Mouse (Mus musculus): ENCODE results near the gene Mau2.
"Not testable (repeated sequence)": the region's sequence is repeated elsewhere in the genome, so short reads cannot be mapped to it uniquely, and the experiment has no call there.

Gene Mau2

DNA sequence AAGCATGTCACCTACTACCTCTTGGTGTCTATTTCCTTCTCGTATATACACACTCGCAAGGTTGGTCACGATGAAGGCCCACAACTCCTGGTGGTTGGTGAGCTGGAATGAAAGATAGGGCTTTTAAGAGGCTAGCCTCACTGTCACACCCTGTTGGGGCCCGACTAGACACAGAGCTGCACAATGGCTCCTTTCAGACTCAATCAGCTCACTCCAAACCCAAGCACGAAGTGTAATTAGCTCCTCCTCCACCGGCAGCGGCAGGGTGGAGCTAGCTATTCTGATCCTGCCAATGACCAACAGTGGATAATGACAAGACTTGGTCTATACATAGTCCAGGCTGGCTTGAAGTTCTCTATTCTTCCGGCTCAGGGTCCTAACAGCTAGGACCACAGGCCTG is 18.9 kb downstream of the Mau2 start:
- DNase-seq (ENCODE audit: low spot score), result no peak

DNA sequence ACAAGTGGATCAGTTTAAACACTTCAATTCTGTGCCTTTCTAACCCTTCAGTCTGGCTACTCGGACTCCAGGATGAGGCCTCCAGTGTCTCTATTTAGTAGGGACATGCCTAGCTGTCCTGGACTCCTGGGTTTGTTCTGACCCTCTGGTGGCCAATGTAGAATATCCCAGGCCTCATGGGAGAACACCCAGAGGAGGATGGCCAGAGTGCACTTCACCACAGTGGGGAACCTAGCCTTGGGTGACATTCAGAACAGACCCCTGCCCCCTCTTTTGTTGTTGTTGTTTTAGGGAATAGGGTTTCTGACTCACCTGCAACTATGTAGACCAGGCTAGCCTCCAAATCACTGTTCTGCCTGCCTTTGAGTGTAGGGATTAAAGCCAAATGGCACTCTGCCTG is 27.5 kb downstream of the Mau2 start:
- DNase-seq (ENCODE audit: low spot score), result no peak

DNA sequence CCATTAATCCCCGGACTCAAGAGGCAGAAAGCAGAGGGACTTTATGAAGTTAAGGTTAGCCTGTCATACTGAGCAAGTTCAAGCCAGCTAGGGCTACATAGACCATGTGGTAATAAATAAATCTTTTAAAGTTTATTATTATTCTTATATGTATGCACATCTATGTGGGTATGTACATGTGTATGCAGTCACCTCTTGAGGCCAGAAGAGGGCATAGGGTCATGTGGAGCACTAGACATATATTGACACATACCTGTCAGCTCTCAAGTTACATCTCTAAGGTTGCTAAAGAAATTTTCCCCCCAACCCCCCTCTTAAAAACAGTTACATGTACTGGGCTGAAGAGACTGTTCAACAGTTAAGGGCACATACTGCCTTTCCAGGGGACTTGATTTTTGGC is 29.8 kb downstream of the Mau2 start:
- DNase-seq (ENCODE audit: low spot score), result no peak

DNA sequence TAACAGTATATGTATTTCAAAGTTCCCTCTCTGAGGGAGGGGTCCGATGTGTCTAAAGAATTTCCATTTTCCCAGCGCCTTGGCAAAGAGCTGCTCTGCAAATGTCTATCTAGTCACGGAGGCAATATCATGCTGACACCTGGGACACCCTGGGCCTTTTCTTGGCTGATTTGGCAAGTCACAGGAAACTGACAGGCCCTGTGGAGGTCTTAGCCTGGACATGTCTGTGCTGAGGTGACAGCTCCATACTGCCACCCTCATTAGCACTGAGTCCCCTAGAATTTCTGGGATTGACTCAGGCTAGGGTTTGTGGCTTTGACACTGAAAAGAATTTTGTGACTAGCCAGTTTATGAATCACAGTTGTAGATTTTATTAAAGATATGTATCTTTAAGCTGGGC is 30.2 kb downstream of the Mau2 start:
- DNase-seq (ENCODE audit: low spot score), result no peak

DNA sequence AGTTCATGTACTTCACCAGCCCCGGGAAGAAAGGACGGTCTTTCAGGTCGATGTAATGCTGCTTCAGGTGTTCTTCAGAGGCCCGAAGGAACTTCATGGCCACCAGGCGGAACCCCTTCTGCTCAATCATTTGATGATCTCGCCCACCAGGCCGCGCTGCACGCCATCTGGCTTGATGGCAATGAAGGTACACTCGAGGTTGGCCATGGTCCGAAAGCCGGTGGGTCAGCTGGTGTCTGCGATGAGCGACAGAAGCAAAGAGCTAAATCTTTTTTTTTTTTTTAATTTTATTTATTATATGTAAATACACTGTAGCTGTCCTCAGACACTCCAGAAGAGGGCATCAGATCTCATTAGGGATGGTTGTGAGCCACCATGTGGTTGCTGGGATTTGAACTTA is 31.7 kb downstream of the Mau2 start:
- DNase-seq (ENCODE audit: low spot score), result not testable (repeated sequence)

DNA sequence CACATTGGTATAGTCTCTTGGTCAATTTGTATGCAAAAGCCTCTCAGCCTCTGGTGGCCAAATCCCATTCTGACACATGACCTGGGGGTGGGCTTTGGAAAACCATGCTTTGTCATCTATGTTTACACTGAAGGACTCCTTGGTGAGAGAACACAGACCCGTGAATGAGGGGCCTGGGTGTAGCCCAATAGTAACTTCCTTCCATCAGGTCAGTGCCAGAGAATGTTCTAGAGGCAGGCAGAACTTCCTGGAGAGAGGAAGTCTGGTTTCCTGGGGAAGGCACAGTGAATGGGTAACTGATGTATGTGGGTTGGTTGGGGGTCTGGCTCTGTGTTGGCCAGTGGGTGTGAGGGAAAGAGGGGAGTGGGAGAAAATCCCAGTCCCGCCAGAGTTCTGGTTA is 37.4 kb downstream of the Mau2 start:
- no peak for DNase-seq (ENCODE audit: low spot score)

DNA sequence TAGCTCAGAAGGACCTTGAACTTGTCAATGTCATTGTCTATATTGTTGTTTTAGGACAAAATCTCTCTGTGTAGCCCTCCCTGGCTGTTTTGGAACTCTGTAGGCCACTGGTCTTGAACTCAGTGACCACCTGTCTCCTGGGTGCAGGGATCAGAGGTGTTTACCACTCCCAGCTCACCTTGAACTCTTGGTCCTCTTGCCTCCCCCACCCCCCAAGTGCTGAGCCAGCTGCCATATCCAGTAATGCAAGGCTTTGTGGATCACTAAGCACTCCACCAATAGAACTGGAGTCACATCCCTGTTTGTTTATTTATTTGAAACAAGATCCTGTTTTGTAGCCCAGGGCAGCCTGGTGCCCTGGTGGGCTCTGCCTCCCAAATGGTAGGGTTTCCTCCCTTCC is 38.2 kb downstream of the Mau2 start:
- no peak for DNase-seq (ENCODE audit: low spot score)

DNA sequence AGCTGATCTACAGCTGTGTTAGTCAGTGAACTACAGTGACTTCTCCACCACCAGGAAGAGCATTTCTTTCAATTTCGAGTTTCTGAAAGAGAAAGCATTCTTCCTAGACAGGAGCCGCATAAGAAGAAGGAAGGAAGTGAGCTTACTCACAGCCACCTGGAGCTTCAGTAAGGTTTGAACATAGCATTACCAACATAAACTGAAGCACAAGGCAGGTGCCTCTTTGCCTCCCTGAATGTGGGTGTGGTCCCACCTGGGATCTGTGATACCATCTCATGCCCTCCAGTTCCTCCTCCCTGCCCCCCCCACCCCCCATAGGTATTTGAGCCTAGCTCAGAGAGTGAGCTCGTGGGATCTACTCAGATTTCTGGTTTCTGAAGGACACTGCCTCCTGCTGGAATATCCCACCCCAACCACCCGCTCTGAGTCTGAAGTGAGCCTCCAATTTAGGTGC is 39.3 kb downstream of the Mau2 start:
- DNase-seq (ENCODE audit: low spot score), result no peak

DNA sequence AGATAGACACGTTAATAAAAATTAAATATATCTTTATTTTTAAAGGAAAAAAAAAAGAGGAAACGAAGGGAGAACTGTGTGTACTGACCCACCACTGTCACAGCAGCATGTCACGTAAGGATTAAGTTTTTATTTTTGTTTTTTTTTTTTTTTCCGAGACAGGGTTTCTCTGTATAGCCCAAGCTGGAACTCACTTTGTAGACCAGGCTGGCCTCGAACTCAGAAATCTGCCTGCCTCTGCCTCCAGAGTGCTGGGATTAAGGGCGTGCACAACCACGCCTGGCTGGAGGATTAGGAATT is 40.7 kb downstream of the Mau2 start:
- DNase-seq (ENCODE audit: low spot score), result not testable (repeated sequence)

DNA sequence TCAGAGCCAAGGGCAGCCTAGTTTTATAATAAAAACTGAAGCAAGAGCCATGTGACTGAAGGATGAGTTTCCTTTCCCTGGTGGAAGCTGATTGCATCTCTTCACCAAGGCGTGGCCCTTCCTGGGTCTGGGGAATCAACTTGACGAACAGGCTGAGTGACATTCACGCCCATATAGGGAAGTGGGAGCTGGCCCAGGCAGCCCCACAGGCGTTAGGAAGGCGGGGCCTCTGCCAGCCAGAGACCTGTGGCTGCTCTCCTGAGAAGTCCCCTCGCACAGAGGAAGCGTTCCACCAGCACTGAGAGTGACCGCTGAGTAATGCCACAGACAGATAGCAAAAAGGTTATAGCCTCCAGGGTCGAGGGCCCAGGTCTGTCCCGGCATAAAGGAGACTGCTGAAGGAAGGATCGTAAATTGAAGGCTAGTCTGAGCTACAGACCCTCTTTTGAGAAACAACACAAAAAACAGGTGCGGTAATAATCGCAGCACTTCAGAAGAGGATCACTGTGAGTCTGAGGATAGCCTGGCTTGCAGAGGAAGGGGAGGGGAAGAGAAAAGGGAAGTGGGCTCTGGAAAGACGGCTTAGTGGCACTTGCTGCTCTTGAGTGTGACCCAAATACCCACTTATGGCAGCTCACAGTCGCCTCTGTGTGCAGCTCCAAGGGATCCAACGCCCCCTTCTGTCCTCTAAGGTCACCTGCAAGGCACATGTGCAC is 41.2 kb downstream of the Mau2 start:
- peak; percentile 15 for DNase-seq (ENCODE audit: low spot score)

DNA sequence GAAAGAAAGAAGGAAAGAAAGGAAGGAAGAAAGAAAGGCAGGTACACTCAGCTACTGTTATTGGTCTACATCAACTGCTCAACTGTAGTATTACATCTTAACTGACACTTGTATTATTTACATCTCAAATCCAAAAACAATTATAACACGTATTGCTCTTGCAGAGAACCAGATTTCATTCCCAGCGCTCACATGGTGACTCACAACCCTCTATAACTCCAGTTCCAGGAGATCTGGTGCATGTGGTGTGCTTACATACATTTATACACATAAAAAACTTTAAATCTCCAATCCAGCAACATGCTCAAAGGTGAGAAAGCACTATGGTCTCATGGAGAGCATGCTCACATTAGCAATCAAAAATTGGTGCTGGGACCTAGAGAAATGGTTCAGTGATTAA is 42.3 kb downstream of the Mau2 start:
- no peak for DNase-seq (ENCODE audit: low spot score)

DNA sequence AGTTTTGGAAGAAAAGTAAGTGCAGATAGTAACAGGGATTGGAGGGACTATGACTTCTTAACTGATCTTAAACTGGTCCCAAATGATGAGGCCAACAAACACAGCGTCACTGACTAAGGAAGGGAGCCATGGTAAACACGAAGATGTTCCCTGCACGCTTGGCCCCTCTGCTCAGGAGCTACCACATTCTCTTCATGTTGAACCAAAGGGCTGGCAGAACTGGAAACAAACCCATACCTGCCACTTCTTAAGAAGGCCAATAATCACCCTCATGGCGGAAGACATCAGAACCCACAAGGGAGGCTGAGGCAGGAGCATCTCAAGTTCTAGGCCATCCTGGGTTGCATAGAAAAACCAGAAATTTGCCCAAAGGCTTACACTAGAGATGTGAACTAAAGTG is 43.3 kb downstream of the Mau2 start:
- DNase-seq (ENCODE audit: low spot score), result no peak

DNA sequence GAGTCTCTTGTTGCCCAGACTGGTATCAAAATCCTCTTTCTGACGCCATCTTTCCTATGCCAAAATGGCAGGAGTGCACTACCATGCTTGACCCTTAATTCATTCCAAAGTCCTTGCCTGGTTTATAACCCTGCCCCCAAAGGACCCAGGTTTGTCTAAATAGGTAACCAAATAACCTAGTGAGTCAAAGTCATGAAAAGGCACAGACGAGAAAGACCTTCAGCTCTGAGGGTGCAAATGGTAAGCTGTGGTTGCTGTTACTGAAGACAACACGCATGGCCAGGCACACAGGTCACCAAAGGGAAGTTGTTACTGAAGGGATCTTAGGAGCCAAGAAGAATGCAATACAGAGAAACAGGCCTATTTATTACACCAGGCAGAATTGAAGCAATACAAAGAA is 43.8 kb downstream of the Mau2 start:
- no peak for DNase-seq (ENCODE audit: low spot score)

DNA sequence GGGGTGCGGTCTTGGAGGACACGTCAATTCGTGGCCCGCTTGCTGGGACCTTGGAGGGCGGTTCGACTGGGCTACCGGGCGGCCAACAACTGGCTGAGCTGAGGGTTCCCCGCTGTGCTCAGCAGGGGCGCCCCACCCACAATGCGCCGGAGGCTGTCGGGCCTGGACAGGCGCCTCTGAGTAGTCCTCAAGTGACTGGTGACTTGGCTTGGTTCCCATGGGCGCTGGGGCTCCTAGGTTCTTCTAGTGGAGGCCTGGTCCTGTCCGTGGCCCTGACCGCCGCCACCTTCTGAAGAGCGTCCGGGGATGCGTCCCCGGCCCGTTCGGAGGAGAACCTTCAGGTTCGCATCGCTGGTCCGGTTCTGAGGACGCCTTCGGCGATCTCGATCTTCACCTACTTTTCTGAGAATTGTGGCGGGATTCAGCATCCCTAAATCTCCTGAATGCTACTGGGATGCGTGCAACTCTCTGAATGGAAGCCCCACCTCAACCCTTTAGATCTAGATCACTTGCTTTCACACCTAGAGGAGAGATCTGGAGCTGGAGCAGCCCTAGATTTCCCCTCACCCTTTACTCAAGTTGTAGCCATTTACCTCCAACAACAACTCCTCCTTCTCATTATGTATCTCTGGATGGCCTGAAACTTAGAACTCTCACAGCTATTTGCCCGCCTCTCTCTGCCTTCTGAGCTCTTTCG is 45.8 kb downstream of the Mau2 start:
- no peak for DNase-seq (ENCODE audit: low spot score)

DNA sequence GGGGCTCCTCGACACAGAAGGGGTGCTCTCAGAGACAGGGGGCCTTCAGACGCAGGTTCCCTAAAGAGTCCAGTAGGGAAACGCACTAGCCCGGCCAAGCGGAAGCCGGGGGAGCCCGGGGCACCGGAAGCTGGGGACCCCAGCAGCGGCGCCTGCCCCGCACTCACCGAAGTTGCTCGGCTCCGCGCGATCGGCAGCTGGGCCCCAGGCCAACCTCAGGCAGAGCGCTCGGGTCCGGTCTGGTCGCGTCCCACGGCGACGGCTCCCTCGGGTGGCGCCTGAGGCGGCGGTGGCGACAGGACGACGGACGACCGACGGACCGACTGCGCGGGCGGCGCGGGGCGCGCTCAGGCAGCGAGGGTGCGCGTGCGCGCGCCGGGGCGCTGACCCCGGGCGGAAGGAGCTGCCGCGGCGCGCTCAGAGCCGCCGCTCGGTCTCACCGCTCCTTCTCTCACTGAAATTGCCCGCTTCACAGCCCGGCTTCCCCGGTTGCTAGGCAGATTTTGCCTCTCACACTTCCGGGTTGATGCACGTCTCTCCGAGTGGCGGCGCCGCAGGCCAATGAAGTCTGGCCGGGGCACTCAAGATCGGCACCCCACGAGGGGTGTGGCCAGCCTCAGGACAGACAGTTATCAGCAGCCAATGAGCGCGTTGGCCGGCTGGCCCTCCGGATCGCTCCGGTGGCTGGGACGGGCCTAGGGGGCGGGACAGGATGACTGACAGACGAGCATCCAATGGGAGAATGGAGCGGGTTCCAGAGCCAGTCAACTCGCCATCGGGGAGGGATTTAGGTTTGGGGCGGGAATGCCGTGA is 46.6 kb downstream of the Mau2 start, which contains the start of gene Gatad2a:
Gatad2a (minus strand) TSS at position 609 of the 813 bp plus-strand sequence.
- DNase-seq (ENCODE audit: low spot score), result peak; percentile 99

DNA sequence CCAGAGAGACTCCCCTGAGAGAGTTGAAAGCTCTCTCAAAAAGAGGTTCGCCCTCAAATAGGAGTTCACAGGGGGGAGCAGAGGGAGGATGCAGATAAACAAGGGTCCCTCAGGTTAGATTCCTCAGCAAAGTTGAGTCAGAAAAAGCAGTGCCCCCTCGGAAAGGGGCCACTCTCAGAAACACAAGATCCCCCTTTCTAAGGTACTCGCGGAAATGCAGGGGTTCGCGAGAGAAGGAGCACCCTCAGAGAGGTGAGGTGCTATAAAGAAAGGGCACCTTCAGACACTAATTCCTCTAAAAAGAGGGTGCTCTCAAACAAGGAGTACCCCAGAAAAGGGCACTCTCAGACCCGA is 47.1 kb downstream of the Mau2 start:
- no peak for DNase-seq (ENCODE audit: low spot score)

DNA sequence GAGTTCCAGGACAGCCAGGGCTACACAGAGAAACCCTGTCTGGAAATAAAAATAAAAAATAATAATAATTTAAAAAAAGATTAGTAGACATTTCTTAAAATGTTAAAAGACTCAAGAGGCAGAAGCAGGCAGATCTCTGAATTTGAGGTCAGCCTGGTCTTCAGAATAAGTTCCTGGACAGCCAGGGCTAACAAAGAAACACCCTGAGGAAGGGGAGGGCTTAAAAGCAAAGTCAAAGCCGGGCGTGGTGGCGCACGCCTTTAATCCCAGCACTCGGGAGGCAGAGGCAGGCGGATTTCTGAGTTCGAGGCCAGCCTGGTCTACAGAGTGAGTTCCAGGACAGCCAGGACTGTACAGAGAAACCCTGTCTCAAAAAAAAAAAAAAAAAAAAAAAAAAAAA is 53.6 kb downstream of the Mau2 start:
- DNase-seq (ENCODE audit: low spot score), result not testable (repeated sequence)

DNA sequence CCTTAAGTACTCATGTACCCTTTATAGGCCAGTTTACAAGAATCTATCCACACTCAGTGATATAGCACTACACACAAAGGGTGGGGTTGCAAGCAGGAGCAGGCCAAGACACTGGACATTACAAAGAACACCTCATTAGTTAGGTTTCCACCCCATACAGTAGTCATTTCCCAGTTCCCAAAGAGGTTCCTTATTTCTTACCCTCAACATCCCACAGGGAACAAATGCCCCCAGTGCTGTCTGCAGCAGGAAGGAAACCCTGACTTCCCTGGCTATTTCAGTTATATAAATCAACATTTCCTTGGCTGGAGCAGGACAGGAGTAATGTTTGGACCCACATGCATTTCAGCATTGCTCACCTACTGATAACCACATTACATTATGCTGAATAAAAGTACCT is 54.8 kb downstream of the Mau2 start:
- DNase-seq (ENCODE audit: low spot score), result no peak

DNA sequence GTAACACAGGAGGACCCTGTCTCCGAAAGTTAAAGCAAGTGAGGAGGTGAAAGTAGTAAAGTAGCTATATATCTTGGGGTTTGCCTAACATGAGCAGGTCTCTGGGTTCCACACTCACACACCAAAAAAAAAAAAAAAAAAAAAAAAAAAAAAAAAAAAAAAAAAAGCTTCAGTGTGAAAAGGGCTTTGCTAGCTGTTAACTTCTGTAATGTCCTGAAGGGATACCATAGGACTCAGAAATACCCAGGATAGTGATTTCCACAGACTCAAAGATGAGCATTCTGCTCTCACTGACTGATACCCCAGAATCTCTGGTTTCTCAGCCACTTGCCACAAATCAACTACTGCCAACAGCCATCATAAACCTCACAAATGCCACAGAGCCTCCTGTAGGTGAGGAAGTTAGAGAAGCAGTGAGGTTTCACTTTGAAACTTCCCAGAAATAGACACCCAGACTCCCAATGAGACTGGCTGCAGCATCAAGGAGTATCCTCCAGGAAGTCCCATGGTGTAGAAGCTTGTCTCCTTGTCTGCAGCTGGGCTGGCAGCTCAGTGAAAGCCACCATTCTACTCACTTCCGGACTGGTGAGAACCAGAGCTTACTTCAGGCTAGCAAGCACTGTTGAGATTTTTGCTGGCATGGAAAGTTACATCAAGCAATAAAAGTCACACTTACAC is 57.5 kb downstream of the Mau2 start:
- no peak for DNase-seq (ENCODE audit: low spot score)

DNA sequence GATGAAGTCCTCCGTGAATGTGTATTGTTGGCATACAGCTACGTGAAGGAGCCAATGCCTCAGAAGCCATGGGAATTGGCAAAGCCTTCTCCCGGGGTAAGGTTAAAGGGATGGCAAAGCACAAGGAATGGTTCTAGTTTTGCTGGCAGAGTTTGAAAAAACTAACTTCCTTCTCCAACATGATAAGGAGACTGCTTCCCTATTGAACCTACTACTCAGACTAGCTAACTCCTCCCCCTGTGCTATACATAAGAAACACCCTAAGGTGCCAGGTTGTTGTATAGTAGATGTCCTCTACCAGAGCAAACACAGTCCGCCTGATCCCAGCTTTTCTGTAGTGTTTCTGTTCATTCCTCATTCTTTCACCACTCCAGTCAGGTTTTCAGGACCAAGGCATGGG is 64.1 kb downstream of the Mau2 start:
- DNase-seq (ENCODE audit: low spot score), result no peak

DNA sequence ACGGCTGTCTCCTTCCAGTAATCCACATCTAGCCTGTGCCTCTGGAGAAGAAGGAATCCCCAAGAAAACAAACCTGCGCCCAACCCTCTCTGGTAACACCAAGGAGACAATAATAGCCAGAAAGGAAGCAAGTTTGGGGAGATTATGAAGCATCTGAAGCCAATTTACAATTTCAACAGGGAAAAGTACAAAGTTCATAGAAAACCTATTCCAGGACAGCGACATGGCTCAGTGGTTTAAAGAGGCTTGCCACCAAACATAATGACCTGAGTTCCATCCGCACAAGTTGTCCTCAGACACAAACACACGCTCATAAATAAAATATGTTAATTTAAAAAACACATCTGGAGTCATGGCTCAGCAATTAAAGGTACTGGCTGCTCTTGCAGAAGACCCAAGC is 67.7 kb downstream of the Mau2 start:
- no peak for DNase-seq (ENCODE audit: low spot score)

DNA sequence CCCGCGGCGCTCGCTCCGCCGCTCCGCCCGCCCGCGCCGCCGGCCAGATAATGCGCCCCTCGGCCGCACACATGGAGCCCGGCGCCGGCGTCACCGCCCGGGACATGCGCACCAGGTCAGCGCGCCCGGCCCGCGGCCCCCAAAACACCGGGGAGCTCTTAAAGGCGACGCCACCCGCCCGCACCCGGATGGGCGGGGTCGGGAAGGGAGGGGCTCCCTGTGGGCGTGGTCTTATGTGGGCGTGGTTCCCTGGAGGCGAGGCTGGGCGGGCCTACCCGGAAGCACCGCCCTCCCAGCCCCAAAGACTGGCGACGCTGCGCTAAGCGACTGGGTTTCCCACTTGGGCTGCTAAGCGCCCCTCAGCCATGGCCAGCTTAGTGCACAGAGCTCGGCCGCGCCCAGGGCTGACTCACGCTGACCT is 68.3 kb downstream of the Mau2 start:
- peak; percentile 77 for DNase-seq (ENCODE audit: low spot score)

Data from layer of hippocampus, adult 9-10 months (tissue).